Mouse (Mus musculus): ENCODE measurements around the gene Nol8. TPM values are rescaled to one million over a fixed set of nuclear protein-coding genes. Genes with fewer than 3 reads are reported as not detected.

Gene Nol8
- polyA plus RNA-seq, 1 experiment from 2014 or later = 14.3 TPM

Other genes starting within 250 kb of the Nol8 start
- 10.8 and 11.2 TPM in 2 replicates for gene Ippk, start 231.8 kb upstream of the Nol8 start, polyA plus RNA-seq (2014; fragmentation: Nextera tagmentation; extraction: Ambion mirVana)
- gene Tes3-ps, start 159.8 kb upstream of the Nol8 start, polyA plus RNA-seq (2014; fragmentation: Nextera tagmentation; extraction: Ambion mirVana) = 0.54 and 0.73 TPM in 2 replicates
- gene Ecm2, start 148.3 kb upstream of the Nol8 start, polyA plus RNA-seq (2014; fragmentation: Nextera tagmentation; extraction: Ambion mirVana) = 3.7 and 5.6 TPM in 2 replicates
- gene Aspn, start 108.6 kb upstream of the Nol8 start, polyA plus RNA-seq (2014; fragmentation: Nextera tagmentation; extraction: Ambion mirVana) = 17.9 and 19.9 TPM in 2 replicates
- gene Omd, start 70.6 kb upstream of the Nol8 start, polyA plus RNA-seq (2014; fragmentation: Nextera tagmentation; extraction: Ambion mirVana) = 0.19 and 0.45 TPM in 2 replicates
- gene Ogn, start 45.0 kb upstream of the Nol8 start, polyA plus RNA-seq (2014; fragmentation: Nextera tagmentation; extraction: Ambion mirVana) = 30.3 and 39.4 TPM in 2 replicates
- gene Cenpp, start 293 bp upstream of the Nol8 start, polyA plus RNA-seq (2014; fragmentation: Nextera tagmentation; extraction: Ambion mirVana) = 27.5 and 27.7 TPM in 2 replicates
- gene Iars, start 29.0 kb downstream of the Nol8 start, polyA plus RNA-seq (2014; fragmentation: Nextera tagmentation; extraction: Ambion mirVana) = 52.0 and 59.3 TPM in 2 replicates
- gene Gm30302, start 145.9 kb downstream of the Nol8 start, polyA plus RNA-seq (2014; fragmentation: Nextera tagmentation; extraction: Ambion mirVana) = 0.07 and 0.09 TPM in 2 replicates